Mouse (Mus musculus): Measurements from ENCODE around the gene Trrap. TPM values are rescaled to one million over a fixed set of nuclear protein-coding genes. Genes with fewer than 3 reads are reported as not detected.

Gene Trrap
- total and polyA plus RNA-seq, 3 experiments = 18.2 to 77.0 (median 55.0) TPM

DNA sequence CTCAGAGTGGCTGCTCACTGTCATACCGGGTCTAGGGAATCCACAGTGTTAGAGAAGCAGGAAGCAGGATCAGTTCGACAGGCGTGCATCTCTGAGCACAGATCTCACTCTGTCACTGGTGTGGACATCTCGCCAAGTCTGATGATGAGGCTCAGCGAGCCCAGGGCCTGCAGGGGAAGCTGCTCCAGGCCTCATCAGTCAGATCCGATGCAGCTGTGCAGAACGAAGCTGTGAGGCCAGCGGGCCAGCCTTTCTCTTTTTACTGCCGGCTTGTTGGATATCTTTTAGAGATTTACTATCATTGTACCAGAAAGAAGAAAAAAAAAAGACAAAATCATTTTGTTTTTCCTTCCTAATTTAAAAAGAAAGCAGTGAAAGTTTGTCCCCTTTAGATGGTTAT lies 91.8 kb downstream of the Trrap start:
- Histone ChIP-seq H3K79me2 (replicated peaks; ENCODE audit: control insufficient read depth, extremely low read depth, insufficient read depth, poor library complexity, severe bottlenecking) (no peaks in the 10 kb centered on the region), H3K4me1 (ENCODE audit: control insufficient read depth in 1 of 2, insufficient read depth in 2 of 2) (no peaks in the 10 kb centered on the region), H3K9ac (ENCODE audit: insufficient read depth, low read depth) (no peak overlapping the region), H3K27ac (ENCODE audit: insufficient read depth, low read depth) (no peak overlapping the region), H3K27me3 (replicated peaks) (no peaks in the 10 kb centered on the region), H3K36me3 (replicated peaks in 1 of 2; ENCODE audit: control insufficient read depth in 1 of 2, insufficient read depth in 1 of 2, low read length in 1 of 2) (peaks cover 48 to 67% of the 10 kb centered on the region in 2 experiments), H3K4me2 (ENCODE audit: insufficient read depth, low read depth, poor library complexity, severe bottlenecking) (no peak overlapping the region), H3K4me3 (replicated peaks in 1 of 3; ENCODE audit: low read depth in 2 of 3, low read length in 2 of 3, poor library complexity in 1 of 3) (no peak overlapping the region), H3K9me3 (replicated peaks; ENCODE audit: low read length) (peaks cover 14% of the 10 kb centered on the region)
- DNase-seq (ENCODE audit: extremely low read depth) = no peak
- TF ChIP-seq MEF2A (IDR thresholded peaks at IDR 0.05; ENCODE audit: borderline replicate concordance, low read depth, low read length) (no peak), USF2 (conservative IDR thresholded peaks at IDR 0.05; ENCODE audit: low read depth, low read length) (no peak), IRF4 (IDR thresholded peaks at IDR 0.05; ENCODE audit: low read depth, low read length) (no peak), PAX5 (IDR thresholded peaks at IDR 0.05; ENCODE audit: low read length) (no peak), USF1 (IDR thresholded peaks at IDR 0.05; ENCODE audit: low read depth, low read length) (no peak), JUND (conservative IDR thresholded peaks at IDR 0.05; ENCODE audit: low read depth, low read length) (no peak), KAT2A (IDR thresholded peaks at IDR 0.05; ENCODE audit: insufficient replicate concordance, low read length) (no peak), MAFK (IDR thresholded peaks at IDR 0.05; ENCODE audit: insufficient replicate concordance, low read length) (no peak), TBP (conservative IDR thresholded peaks at IDR 0.05; ENCODE audit: low read depth, low read length) (no peak), BHLHE40 (IDR thresholded peaks at IDR 0.05; ENCODE audit: low read depth, low read length) (no peak)
- in situ Hi-C loops (cut with MboI; ENCODE audit: low pct_ligation_motif_present, low pct_unique_long_range_greater_than_20kb, low sequenced_read_pairs) (no loop called here), dilution Hi-C loops (cut with MboI; ENCODE audit: extremely low pct_ligation_motif_present, extremely low pct_unique_long_range_greater_than_20kb, low sequenced_read_pairs) (no loop called here)

DNA sequence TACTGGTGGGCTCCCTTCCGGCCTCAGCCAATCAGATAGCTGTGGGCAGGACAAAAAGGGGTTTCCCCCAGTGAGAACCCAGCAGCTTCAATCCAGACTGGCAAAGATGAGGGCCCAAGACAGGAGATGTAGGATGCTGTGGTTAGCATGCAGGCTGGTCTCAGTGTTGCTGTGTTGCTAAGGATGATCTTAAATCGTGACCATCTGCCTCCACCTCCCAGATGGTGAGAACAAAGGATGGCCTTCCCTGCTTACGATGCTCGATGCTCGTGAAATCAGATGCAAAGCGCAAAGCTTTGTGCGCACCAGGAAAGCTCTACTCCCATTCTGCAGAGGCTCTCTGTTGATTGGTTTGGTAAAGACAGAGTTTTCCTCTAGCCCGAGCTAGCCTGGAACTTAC lies 93.4 kb downstream of the Trrap start:
- H3K9me3 ChIP-seq (replicated peaks; ENCODE audit: low read length) = peaks cover 14% of the 10 kb centered on the region
- H3K4me1 ChIP-seq (ENCODE audit: control insufficient read depth in 1 of 2, insufficient read depth in 2 of 2) = no peaks in the 10 kb centered on the region
- TF ChIP-seq JUN (IDR thresholded peaks at IDR 0.05; ENCODE audit: insufficient read depth, low read depth, low read length) (no peak), RCOR1 (conservative IDR thresholded peaks at IDR 0.05; ENCODE audit: low read depth, low read length) (no peak), CHD2 (IDR thresholded peaks at IDR 0.05; ENCODE audit: low read length) (no peak), CTCF (conservative IDR thresholded peaks at IDR 0.05 in 1 of 2, IDR thresholded peaks at IDR 0.05 in 1 of 2; ENCODE audit: low read depth in 2 of 2, low read length in 2 of 2) (no peak), GABPA (IDR thresholded peaks at IDR 0.05; ENCODE audit: insufficient replicate concordance, low read depth, low read length) (no peak), ZC3H11A (IDR thresholded peaks at IDR 0.05; ENCODE audit: low read depth, low read length) (no peak)
- H3K9ac ChIP-seq (ENCODE audit: insufficient read depth, low read depth) = no peak overlapping the region
- no peak overlapping the region for H3K4me2 ChIP-seq (ENCODE audit: insufficient read depth, low read depth, poor library complexity, severe bottlenecking)
- H3K4me3 ChIP-seq (replicated peaks in 1 of 3; ENCODE audit: low read depth in 2 of 3, low read length in 2 of 3, poor library complexity in 1 of 3) = no peak overlapping the region
- in situ Hi-C loops (cut with MboI; ENCODE audit: low pct_ligation_motif_present, low pct_unique_long_range_greater_than_20kb, low sequenced_read_pairs) = no loop called here
- DNase-seq (ENCODE audit: extremely low read depth) = no peak
- no peaks in the 10 kb centered on the region for H3K79me2 ChIP-seq (replicated peaks; ENCODE audit: control insufficient read depth, extremely low read depth, insufficient read depth, poor library complexity, severe bottlenecking)
- H3K27me3 ChIP-seq (replicated peaks) = no peaks in the 10 kb centered on the region
- dilution Hi-C loops (cut with MboI; ENCODE audit: extremely low pct_ligation_motif_present, extremely low pct_unique_long_range_greater_than_20kb, low sequenced_read_pairs) = no loop called here
- H3K27ac ChIP-seq (ENCODE audit: insufficient read depth, low read depth) = no peak overlapping the region
- H3K36me3 ChIP-seq (replicated peaks in 1 of 2; ENCODE audit: control insufficient read depth in 1 of 2, insufficient read depth in 1 of 2, low read length in 1 of 2) = peaks cover 43 to 51% of the 10 kb centered on the region in 2 experiments
